Mouse (Mus musculus): ENCODE data around the gene Trappc4. TPM values are rescaled to one million over a fixed set of nuclear protein-coding genes. Genes with fewer than 3 reads are reported as not detected.
"Not testable (repeated sequence)": the region's sequence is repeated elsewhere in the genome, so short reads cannot be mapped to it uniquely, and the experiment has no call there.

Trappc4 gene
- polyA plus RNA-seq, 1 experiment from 2014 or later: 99.5 TPM

DNA sequence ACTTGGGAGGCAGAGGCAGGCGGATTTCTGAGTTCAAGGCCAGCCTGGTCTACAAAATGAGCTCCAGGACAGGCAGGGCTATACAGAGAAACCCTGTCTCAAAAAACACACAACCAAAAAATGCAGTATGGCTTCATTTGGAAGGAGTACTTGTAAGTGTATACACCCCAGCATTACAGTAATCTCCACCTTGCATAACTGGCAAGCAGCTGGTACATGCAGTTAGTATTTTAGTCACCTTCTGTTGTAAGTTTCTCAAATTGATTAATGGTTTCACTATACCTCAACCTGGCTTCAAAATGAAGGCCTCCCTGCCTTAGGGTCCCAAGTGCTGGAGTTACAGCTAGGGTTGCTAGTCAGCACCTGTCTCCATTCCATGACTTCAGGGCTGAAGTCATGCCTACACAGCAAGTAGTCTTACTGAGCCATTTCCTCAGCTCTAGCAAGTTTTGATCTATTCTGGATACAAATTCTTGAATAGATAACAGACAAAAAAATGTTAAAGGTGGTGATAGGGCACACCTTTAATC lies 4.3 kb upstream of the Trappc4 start:
- Histone ChIP-seq H3K4me1 (replicated peaks; ENCODE audit: control insufficient read depth, insufficient read depth, low read length) (peaks cover 2% of the 10 kb centered on the region), H3K36me3 (ENCODE audit: control insufficient read depth, insufficient read depth, low read length) (peaks cover 34% of the 10 kb centered on the region), H3K27me3 (replicated peaks; ENCODE audit: control insufficient read depth, insufficient read depth, low read length) (no peaks in the 10 kb centered on the region), H3K4me3 (ENCODE audit: low read depth, low read length) (no peak overlapping the region), H3K9ac (ENCODE audit: low read depth, low read length) (no peak overlapping the region), H3K4me2 (no peak overlapping the region), H3K9me3 (ENCODE audit: control insufficient read depth, low read length) (no peaks in the 10 kb centered on the region), H3K27ac (ENCODE audit: low read depth, low read length) (no peak overlapping the region)
- no peak for ATAC-seq (replicated peaks; ENCODE audit: low FRiP score)
- 90% methylated on average over 1 of the region's 1 CpGs for WGBS
- no peak for DNase-seq (ENCODE audit: low spot score)

DNA sequence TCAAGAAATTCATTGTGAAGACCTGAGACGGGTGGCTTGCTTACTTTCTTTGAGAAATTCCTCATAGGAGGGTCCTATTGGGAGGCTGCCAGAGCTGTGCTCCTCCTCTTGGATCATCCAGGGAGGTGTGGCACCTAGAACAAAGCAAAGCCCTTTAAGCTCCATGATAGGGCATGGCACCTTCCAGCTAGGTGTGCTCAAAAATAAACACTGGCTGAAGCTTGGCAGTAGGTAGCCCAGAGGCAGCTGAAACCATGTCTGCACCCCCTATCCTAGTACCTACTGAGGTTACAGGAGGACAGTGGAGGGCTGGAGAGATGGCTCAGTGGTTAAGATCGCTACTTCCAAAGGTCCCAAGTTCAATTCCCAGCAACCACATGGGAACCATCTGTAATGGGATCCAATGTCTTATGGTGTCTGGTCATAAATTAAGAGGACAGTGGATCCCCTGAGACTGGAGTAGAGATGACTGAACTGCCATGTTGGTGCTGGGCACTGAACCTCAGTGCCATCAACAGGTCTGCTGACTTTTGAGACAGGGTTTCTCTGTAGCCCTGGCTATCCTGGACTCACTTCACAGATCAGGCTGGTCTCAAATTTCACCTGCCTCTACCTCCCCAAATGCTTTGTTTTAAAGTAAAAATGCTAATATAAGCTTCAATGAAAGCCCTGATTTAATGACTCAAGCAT lies 3.4 kb upstream of the Trappc4 start:
- H3K36me3 ChIP-seq (ENCODE audit: control insufficient read depth, insufficient read depth, low read length): peaks cover 33% of the 10 kb centered on the region

DNA sequence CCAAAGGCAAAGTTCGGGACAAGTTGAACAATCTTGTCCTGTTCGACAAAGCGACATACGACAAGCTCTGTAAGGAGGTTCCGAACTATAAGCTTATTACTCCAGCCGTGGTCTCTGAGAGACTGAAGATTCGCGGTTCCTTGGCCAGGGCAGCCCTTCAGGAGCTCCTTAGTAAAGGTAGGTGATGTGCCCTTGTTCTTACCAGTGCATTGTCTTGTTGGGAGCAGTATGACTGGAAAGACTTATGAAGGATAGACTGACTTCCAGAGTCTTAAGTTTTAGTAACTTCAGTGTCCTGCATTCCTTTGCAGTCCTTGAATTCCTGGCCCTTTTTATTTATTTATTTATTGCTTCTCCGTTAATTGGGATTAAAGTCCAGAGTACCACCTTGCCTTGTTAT lies 1.3 kb upstream of the Trappc4 start:
- Histone ChIP-seq H3K36me3 (ENCODE audit: control insufficient read depth, insufficient read depth, low read length) (peaks cover 44% of the 10 kb centered on the region), H3K4me3 (ENCODE audit: low read depth, low read length) (peak overlapping the region; percentile 91), H3K9ac (ENCODE audit: low read depth, low read length) (peak overlapping the region; percentile 97), H3K27ac (ENCODE audit: low read depth, low read length) (peak overlapping the region; percentile 71), H3K4me2 (peak overlapping the region; percentile 74)
- WGBS: 54% methylated on average over 9 of the region's 9 CpGs
- H3K4me1 ChIP-seq (replicated peaks; ENCODE audit: control insufficient read depth, insufficient read depth, low read length); H3K27me3 ChIP-seq (replicated peaks; ENCODE audit: control insufficient read depth, insufficient read depth, low read length); DNase-seq (ENCODE audit: low spot score); H3K9me3 ChIP-seq (ENCODE audit: control insufficient read depth, low read length); ATAC-seq (replicated peaks; ENCODE audit: low FRiP score): not testable (repeated sequence)

More for the DNA sequence above, 3.4 kb upstream of the Trappc4 start:
- Histone ChIP-seq H3K9me3 (ENCODE audit: control insufficient read depth, low read length) (no peaks in the 10 kb centered on the region), H3K4me3 (ENCODE audit: low read depth, low read length) (peak overlapping the region; percentile 6; the same call in 1 of the 2 replicates), H3K4me1 (replicated peaks; ENCODE audit: control insufficient read depth, insufficient read depth, low read length) (peaks cover 2% of the 10 kb centered on the region), H3K4me2 (peak overlapping the region; percentile 17), H3K9ac (ENCODE audit: low read depth, low read length) (no peak overlapping the region), H3K27me3 (replicated peaks; ENCODE audit: control insufficient read depth, insufficient read depth, low read length) (no peaks in the 10 kb centered on the region), H3K27ac (ENCODE audit: low read depth, low read length) (peak overlapping the region; percentile 25; the same call in 1 of the 2 replicates)
- no peak for DNase-seq (ENCODE audit: low spot score)
- ATAC-seq (replicated peaks; ENCODE audit: low FRiP score): no peak
- WGBS: 83% methylated on average over 2 of the region's 2 CpGs

DNA sequence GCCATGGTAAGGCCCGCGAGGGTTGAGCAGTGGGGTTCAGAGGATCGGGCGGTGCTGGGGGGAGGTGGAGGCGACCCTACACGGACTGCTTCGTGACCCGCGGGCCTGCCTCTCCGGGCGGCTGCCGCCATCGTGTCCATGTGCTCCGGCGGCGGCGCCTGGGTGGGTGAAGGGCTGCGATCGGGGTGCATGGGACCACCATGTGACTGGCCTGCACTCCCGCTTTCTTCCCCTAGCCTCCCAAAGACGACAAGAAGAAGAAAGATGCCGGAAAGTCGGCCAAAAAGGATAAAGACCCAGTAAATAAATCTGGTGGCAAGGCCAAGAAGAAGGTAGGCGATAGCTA lies 325 bp upstream of the Trappc4 start:
- Histone ChIP-seq H3K4me1 (replicated peaks; ENCODE audit: control insufficient read depth, insufficient read depth, low read length) (peaks cover 5% of the 10 kb centered on the region), H3K9ac (ENCODE audit: low read depth, low read length) (peak overlapping the region; percentile 97), H3K4me3 (ENCODE audit: low read depth, low read length) (peak overlapping the region; percentile 91), H3K27me3 (replicated peaks; ENCODE audit: control insufficient read depth, insufficient read depth, low read length) (no peaks in the 10 kb centered on the region), H3K36me3 (ENCODE audit: control insufficient read depth, insufficient read depth, low read length) (peaks cover 44% of the 10 kb centered on the region), H3K4me2 (peak overlapping the region; percentile 74), H3K9me3 (ENCODE audit: control insufficient read depth, low read length) (no peaks in the 10 kb centered on the region), H3K27ac (ENCODE audit: low read depth, low read length) (peak overlapping the region; percentile 71)
- no peak; the same call in 1 of the 2 replicates for ATAC-seq (replicated peaks; ENCODE audit: low FRiP score)
- WGBS: 1% methylated on average over 24 of the region's 24 CpGs
- no peak for DNase-seq (ENCODE audit: low spot score)

DNA sequence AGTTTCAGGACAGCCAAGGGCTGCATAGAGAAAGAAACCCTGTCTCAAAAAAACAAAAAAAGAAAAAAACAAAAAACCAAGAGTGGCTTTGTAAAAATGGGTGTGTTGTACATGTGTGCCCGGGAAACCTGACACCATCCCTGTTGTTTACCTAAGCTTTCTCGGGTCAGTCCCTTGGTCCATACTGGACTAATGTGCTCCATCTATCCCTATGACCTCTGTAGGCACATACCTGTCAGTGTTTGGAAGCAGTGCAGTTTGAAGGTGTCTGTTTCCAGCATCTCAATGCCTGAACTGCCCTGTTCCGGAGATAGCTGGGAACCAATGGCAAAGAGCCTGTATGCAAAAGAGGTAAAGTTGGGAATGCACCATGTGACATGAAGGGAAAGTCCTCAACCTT lies 2.4 kb downstream of the Trappc4 start:
- no peak for DNase-seq (ENCODE audit: low spot score)
- ATAC-seq (replicated peaks; ENCODE audit: low FRiP score): no peak
- Histone ChIP-seq H3K27me3 (replicated peaks; ENCODE audit: control insufficient read depth, insufficient read depth, low read length) (no peaks in the 10 kb centered on the region), H3K36me3 (ENCODE audit: control insufficient read depth, insufficient read depth, low read length) (peaks cover 58% of the 10 kb centered on the region), H3K4me2 (no peak overlapping the region), H3K27ac (ENCODE audit: low read depth, low read length) (no peak overlapping the region), H3K9ac (ENCODE audit: low read depth, low read length) (no peak overlapping the region), H3K4me3 (ENCODE audit: low read depth, low read length) (no peak overlapping the region), H3K4me1 (replicated peaks; ENCODE audit: control insufficient read depth, insufficient read depth, low read length) (peaks cover 3% of the 10 kb centered on the region), H3K9me3 (ENCODE audit: control insufficient read depth, low read length) (no peaks in the 10 kb centered on the region)
- WGBS: 82% methylated on average over 3 of the region's 3 CpGs

DNA sequence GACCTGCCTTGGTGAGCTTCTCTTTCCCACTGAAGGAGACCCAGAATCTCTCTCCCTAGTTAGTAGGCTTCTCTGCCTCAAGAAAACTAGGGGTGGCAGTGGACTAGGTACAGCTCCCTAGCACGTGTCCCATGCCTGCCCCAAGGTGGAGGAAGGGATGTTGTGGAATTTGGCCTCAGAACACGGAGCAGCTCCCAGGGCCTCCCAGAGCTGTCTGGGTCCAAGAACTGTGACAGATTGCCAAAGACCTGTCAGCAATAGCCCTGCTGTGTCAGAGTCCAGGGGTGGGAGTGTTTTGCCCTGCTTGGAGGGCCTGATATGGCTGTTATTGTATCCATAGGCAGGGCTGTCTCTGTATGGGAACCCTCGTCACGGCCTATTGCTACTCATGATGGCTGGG lies 6.3 kb downstream of the Trappc4 start:
- peaks cover 47% of the 10 kb centered on the region for H3K36me3 ChIP-seq (ENCODE audit: control insufficient read depth, insufficient read depth, low read length)

DNA sequence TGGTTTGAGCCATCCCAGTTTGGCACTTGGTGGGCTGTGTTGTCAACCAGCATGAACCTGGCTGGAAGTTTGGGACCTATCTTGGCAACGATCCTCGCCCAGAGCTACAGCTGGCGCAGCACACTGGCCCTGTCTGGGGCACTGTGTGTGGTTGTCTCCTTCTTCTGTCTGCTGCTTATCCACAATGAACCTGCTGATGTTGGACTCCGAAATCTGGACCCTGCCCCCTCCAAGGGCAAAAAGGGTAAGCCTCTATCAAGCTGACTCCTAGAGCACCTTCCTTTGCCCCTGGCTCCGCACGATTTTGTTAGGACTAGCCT lies 7.6 kb downstream of the Trappc4 start:
- H3K9me3 ChIP-seq (ENCODE audit: control insufficient read depth, low read length): no peaks in the 10 kb centered on the region
- WGBS: 89% methylated on average over 6 of the region's 6 CpGs
- H3K4me2 ChIP-seq: no peak overlapping the region
- H3K27ac ChIP-seq (ENCODE audit: low read depth, low read length): no peak overlapping the region
- DNase-seq (ENCODE audit: low spot score): no peak
- no peak overlapping the region; the same call in 1 of the 2 replicates for H3K9ac ChIP-seq (ENCODE audit: low read depth, low read length)
- H3K36me3 ChIP-seq (ENCODE audit: control insufficient read depth, insufficient read depth, low read length): peaks cover 40% of the 10 kb centered on the region
- H3K4me1 ChIP-seq (replicated peaks; ENCODE audit: control insufficient read depth, insufficient read depth, low read length): peaks cover 14% of the 10 kb centered on the region
- H3K27me3 ChIP-seq (replicated peaks; ENCODE audit: control insufficient read depth, insufficient read depth, low read length): no peaks in the 10 kb centered on the region
- no peak for ATAC-seq (replicated peaks; ENCODE audit: low FRiP score)
- no peak overlapping the region for H3K4me3 ChIP-seq (ENCODE audit: low read depth, low read length)

More for the DNA sequence above, 6.3 kb downstream of the Trappc4 start:
- Histone ChIP-seq H3K27me3 (replicated peaks; ENCODE audit: control insufficient read depth, insufficient read depth, low read length) (no peaks in the 10 kb centered on the region), H3K4me2 (no peak overlapping the region), H3K4me1 (replicated peaks; ENCODE audit: control insufficient read depth, insufficient read depth, low read length) (peaks cover 17% of the 10 kb centered on the region), H3K9me3 (ENCODE audit: control insufficient read depth, low read length) (no peaks in the 10 kb centered on the region), H3K9ac (ENCODE audit: low read depth, low read length) (no peak overlapping the region), H3K4me3 (ENCODE audit: low read depth, low read length) (no peak overlapping the region), H3K27ac (ENCODE audit: low read depth, low read length) (no peak overlapping the region)
- DNase-seq (ENCODE audit: low spot score) (no peak), ATAC-seq (replicated peaks; ENCODE audit: low FRiP score) (no peak)
- 90% methylated on average over 4 of the region's 4 CpGs for WGBS

DNA sequence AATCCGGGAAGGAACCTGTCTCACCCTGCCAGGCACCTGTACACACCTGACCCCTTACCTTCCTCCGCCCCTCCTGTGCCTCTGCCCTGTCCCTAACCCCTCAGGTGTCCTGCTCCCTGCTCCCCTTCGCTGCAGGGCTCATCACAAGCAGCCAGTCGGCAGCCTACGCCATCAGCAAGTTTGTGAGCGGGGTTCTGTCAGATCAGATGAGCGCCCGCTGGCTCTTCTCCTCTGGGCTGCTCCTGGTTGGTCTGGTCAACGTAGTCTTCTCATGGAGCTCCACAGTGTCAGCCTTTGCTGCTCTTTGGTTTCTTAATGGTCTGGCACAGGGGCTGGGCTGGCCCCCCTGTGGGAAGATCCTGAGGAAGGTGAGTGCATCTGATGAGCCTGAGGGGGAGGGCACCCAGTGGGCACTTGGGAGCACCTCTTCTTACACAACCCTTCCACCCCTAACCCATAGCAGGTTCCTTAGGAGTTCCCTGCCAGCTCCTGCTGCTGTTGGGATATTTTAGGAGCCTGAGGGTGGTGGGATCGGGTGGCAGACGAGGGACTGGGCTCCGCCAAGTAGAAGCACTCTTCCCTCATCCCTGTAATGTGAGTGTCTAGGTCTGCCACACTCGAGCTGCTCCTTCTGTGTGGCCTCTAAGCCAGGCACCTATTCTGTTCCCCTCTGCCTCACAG lies 8.1 kb downstream of the Trappc4 start:
- peaks cover 14% of the 10 kb centered on the region for H3K4me1 ChIP-seq (replicated peaks; ENCODE audit: control insufficient read depth, insufficient read depth, low read length)
- H3K4me2 ChIP-seq: peak overlapping the region; percentile 93
- H3K9ac ChIP-seq (ENCODE audit: low read depth, low read length): peak overlapping the region; percentile 13
- WGBS: 83% methylated on average over 13 of the region's 13 CpGs
- peaks cover 35% of the 10 kb centered on the region for H3K36me3 ChIP-seq (ENCODE audit: control insufficient read depth, insufficient read depth, low read length)
- no peak overlapping the region for H3K27ac ChIP-seq (ENCODE audit: low read depth, low read length)
- no peaks in the 10 kb centered on the region for H3K9me3 ChIP-seq (ENCODE audit: control insufficient read depth, low read length)
- ATAC-seq (replicated peaks; ENCODE audit: low FRiP score) (no peak), DNase-seq (ENCODE audit: low spot score) (no peak)
- no peaks in the 10 kb centered on the region for H3K27me3 ChIP-seq (replicated peaks; ENCODE audit: control insufficient read depth, insufficient read depth, low read length)
- peak overlapping the region; percentile 94 for H3K4me3 ChIP-seq (ENCODE audit: low read depth, low read length)
